Mouse (Mus musculus): ENCODE results near the gene Slc35f4. TPM values are rescaled to one million over a fixed set of nuclear protein-coding genes. Genes with fewer than 3 reads are reported as not detected.

Slc35f4 gene
- not detected in 2 replicates for polyA plus RNA-seq (2012; ENCODE audit: low replicate concordance)

GRCm38 (mm10) chr14:49525931-49526291 is at the start of gene Slc35f4:
Gene Slc35f4, minus strand, starts transcription at chr14:49526046.

